Mouse (Mus musculus) lung, adult 2 months (tissue): ENCODE data around the gene Gng3. TPM values are rescaled to one million over a fixed set of nuclear protein-coding genes. Genes with fewer than 3 reads are reported as not detected.
"Not testable (repeated sequence)": the region's sequence is repeated elsewhere in the genome, so short reads cannot be mapped to it uniquely, and the experiment has no call there.

Source experiments
- DNase-seq: peaks from one replicate; pipeline ENCODE4 v3.0.0; 2022
- H3K4me1 ChIP-seq: fragments of 200-500 bp; 2 replicates; pipeline ENCODE4 v1.6.1; 2011; ENCODE audit warnings: low read length; ENCODE audit not compliant: control insufficient read depth, insufficient read depth
- H3K4me3 ChIP-seq: fragments of 200-500 bp; replicated peaks from 2 replicates; pipeline ENCODE3; 2011; ENCODE audit warnings: low read depth, mild to moderate bottlenecking, control low read depth, low read length; ENCODE audit errors: extremely low read depth
- CTCF ChIP-seq: fragments of 200-500 bp; IDR thresholded peaks from 2 replicates; pipeline ENCODE4 v1.5.1; 2011; ENCODE audit warnings: mild to moderate bottlenecking, low read length, control low read depth; ENCODE audit not compliant: insufficient read depth
- POLR2A ChIP-seq: fragments of 200-500 bp; IDR thresholded peaks from 2 replicates; pipeline ENCODE4 v1.6.1; 2011; ENCODE audit warnings: low read depth, mild to moderate bottlenecking, control low read depth, low read length, borderline replicate concordance; ENCODE audit errors: extremely low read depth
- WGBS: fragments of 180-500 bp; shearing (Covaris S2); methylation state at CpG from one replicate; pipeline ENCODE4 v1.1.7; 2018; 5-methylcytosine and 5-hydroxymethylcytosine counted together
- polyA plus RNA-seq: library from polyadenylated mRNA; depleted of rRNA; stranded (reverse); fragments of >200 nt; gene quantifications from 2 replicates; pipeline ENCODE4 v1.2.3, GENCODE M21; 2012

The Gng3 gene
- polyA plus RNA-seq, 1 experiment, result 0.11 TPM

DNA sequence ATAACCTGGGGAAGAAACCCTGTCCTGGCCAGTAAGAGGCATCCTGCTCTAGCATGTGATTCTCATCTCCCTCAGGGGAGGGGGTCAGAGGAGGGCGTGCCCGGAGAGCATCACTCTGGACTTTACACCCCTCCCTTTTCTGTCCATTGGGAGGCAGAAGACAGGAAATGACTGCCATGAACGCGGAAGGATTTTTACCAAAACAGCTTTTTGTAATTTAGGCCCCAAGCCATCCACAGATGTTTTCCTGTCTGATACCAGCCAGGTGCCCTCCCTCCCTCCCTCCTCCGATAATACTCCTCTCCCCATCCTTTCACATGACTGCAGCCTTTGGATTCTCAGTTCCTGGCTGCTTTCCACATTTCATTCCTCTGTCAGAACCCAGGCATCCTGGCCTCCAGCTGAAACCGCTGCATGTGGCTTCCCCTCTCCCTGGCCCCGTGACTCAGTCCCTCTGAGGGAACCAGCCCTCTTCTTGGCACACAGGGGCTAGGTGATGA is 11.5 kb upstream of the Gng3 start, which contains the start of gene Lrrn4cl:
Gene Lrrn4cl, plus strand, starts transcription at position 367 of the 500 bp plus-strand sequence.
- Histone ChIP-seq H3K4me1 (no peaks in the 10 kb centered on the region), H3K4me3 (no peak within 1 kb of the TSS)
- DNase-seq, result no peak
- WGBS, result 26% methylated on average over 7 of the region's 7 CpGs
- no peak for TF ChIP-seq POLR2A
- no peak for TF ChIP-seq CTCF

DNA sequence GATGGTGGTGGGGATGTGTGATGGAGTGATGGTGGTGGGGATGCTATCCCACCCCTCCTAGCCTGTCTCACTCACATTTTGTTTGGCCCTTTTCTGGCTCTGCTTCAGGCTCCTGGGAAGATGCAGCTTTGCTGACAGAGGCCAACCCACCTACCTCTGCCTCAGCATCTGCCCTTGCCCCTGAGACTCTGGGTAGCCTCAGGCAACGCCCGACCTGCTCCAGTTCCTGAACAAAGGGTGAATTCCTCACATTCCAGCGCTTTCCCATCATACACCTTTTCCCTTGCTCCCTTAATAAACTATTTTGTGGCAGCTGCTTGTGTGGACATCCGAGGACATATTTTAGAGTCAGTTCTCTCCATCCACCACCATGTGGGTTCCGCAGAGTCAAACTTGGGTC is 9.4 kb upstream of the Gng3 start:
- no peak for DNase-seq
- Histone ChIP-seq H3K4me1 (no peaks in the 10 kb centered on the region), H3K4me3 (no peak overlapping the region)
- TF ChIP-seq POLR2A (no peak), CTCF (no peak)
- WGBS, result 82% methylated on average over 5 of the region's 5 CpGs

GRCm38 (mm10) chr19:8844371-8845129 is 5.6 kb upstream of the Gng3 start:
- Histone ChIP-seq H3K4me1 (peaks cover 3% of the 10 kb centered on the region; the same call in 1 of the 2 replicates), H3K4me3 (no peak overlapping the region)
- TF ChIP-seq POLR2A (no peak), CTCF (peak; percentile 51; the same call in 1 of the 2 replicates)
- 49% methylated on average over 5 of the region's 5 CpGs for WGBS
- peak; percentile 67 for DNase-seq

- 74% methylated on average over 6 of the region's 6 CpGs for WGBS
- TF ChIP-seq POLR2A (no peak), CTCF (no peak)
- DNase-seq, result no peak
- H3K4me1 ChIP-seq, result peaks cover 8% of the 10 kb centered on the region; the same call in 1 of the 2 replicates
- H3K4me3 ChIP-seq, result no peak overlapping the region
Measured at GRCm38 (mm10) chr19:8842961-8843360, 4.0 kb upstream of the Gng3 start.

GRCm38 (mm10) chr19:8841012-8841411 is 2.0 kb upstream of the Gng3 start:
- no peak overlapping the region for H3K4me3 ChIP-seq
- peaks cover 8% of the 10 kb centered on the region; the same call in 1 of the 2 replicates for H3K4me1 ChIP-seq
- no peak for DNase-seq
- WGBS, result 84% methylated on average over 7 of the region's 7 CpGs
- TF ChIP-seq POLR2A (no peak), CTCF (no peak)

DNA sequence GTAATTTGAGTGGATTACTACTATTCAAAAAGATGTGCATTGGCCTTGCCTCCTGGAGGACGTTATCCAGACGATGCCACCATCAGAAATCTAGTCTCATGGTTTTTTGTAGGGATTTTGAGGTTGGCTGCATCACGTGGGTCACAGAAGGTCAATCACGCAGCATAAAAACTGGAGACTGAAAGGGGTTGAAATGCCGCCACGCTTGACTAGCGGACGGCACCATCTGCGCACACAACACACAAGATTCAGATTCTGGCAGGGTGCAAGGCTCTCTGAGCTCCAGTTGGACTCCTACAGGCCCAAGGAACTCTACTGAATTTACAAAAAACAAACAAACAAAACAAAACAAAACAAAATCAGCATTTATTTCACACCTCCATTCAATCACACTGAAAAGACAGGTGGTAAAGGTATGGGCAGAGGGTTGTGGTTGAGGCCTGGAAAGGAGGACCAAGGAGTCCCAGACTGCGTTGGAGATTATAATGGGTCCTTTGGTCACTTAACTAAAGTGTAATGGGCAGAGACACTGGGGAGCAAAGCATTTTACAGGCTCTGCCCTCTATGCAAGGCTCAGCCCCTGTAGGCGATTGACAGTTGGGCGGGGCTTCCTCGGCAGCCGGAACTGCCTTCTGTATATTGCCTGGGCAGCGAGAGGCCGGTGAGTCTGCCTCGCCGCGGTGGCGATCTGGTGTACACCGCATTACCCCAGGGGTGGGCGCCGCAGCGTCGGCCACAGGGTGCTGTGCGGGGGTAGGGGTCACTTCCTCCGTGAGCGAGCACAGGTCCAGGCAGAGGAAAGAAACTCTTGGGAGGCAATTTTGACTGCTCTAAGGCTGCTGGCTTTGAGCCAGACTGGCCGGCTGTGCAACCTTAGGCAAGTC is 1.2 kb upstream of the Gng3 start:
- WGBS, result 27% methylated on average over 29 of the region's 29 CpGs
- H3K4me1 ChIP-seq, result peaks cover 8% of the 10 kb centered on the region; the same call in 1 of the 2 replicates
- peak overlapping the region; percentile 74 for H3K4me3 ChIP-seq
- peak; percentile 75 for DNase-seq
- TF ChIP-seq CTCF, result no peak
- peak; percentile 65; the same call in 1 of the 2 replicates for TF ChIP-seq POLR2A

DNA sequence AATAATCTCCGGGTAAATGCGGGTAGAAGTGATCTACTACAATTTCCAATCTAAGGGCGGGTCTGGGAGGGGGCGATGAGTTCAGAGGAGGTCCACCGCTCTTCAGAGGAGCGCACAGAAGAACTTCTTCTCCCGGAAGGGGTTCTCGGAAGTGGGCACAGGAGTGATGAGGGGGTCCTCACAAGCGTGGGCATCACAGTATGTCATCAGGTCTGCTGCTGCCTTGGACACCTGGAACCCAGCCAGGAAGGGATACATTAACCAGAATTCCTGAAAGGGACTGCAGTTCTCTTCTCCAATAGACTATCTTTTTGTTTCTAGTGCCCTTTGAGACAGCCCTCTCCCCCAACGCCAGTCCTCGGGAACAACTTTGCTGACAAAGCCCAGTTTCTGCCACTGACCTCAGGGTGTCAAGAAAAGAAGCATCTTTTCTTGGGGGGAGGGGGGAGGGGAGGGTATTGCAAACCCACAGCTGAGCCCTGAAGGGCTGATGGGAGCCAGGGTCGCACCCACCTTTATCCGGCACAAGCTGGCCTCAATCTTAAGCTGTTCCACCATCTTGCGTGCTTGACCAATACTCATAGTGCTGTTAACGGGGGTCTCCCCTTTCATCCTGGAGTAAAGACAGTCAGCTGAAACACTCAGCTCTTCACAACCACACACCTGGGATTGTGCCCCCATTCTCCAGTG is 808 bp downstream of the Gng3 start:
- peaks cover 8% of the 10 kb centered on the region; the same call in 1 of the 2 replicates for H3K4me1 ChIP-seq
- no peak for DNase-seq
- TF ChIP-seq CTCF (no peak), POLR2A (no peak)
- H3K4me3 ChIP-seq, result peak overlapping the region; percentile 72
- 20% methylated on average over 15 of the region's 15 CpGs for WGBS

DNA sequence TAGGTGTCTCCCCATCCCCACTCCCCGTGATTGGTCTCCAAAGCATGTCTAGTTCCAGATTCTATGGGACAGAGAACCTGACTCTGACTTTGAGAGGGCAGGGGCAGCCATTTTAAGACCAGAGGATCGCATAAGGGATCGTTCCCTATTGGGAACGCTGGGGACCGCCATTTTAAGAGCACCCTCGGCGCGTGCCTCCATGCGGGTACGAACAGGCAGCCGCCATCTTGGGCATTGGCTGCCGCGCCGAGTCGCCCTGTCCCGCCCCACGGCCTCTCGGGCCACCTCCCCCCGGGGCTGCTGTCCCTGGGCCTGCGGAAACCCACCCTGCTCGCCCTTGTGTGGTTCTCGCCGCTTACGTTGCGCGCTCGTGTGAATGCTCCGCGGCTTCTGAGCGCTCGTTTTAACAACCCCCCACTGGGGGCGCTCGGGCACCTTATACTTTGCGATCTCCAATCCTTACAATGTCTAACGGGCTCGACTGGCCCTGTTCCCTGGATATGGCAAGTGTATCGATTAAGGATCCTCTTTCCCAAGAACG is 1.7 kb downstream of the Gng3 start, which contains the start of gene Bscl2:
Gene Bscl2, plus strand, starts transcription at position 217 of the 541 bp plus-strand sequence.
- WGBS, result under 1% methylated on average over 38 of the region's 38 CpGs
- Histone ChIP-seq H3K4me1 (peaks cover 8% of the 10 kb centered on the region; the same call in 1 of the 2 replicates), H3K4me3 (peak within 1 kb of the TSS; percentile 72)
- DNase-seq, result peak; percentile 86
- TF ChIP-seq CTCF, result peak; percentile 32; the same call in 1 of the 2 replicates
- peak; percentile 69 for TF ChIP-seq POLR2A

DNA sequence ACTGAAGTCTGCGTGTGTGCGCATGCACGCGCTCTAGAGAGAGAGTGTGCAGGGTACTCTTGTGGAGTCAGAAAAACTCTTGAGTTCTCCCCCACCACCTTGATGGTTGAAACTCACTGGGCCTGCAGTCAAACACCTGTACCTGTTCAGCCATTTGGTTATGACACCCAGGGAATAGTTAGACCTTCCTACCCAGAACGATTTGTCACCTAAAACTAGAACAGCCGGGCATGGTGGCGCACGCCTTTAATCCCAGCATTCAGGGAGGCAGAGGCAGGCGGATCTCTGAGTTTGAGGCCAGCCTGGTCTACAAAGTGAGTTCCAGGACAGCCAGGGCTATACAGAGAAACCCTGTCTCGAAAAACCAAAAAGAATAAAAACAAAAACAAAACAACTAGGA is 2.7 kb downstream of the Gng3 start:
- not testable (repeated sequence) for H3K4me3 ChIP-seq, DNase-seq, H3K4me1 ChIP-seq
- 96% methylated on average over 10 of the region's 10 CpGs for WGBS
